Mouse (Mus musculus) CH12.LX (cell line): ENCODE measurements around the gene Ndufa5.

Experiments
- CHD1 ChIP-seq: IDR thresholded peaks from 2 replicates; pipeline ENCODE4 v1.6.1; 2012; ENCODE audit warnings: low read depth, low read length, improper control_type of control experiment, inconsistent platforms
- CTCF ChIP-seq, 2 experiments: IDR thresholded peaks in 1 of 2; conservative IDR thresholded peaks in 1 of 2; 2 replicates each; pipeline ENCODE4 v1.5.1; 2011 to 2012; ENCODE audit warnings: low read depth in 2 of 2, low read length in 2 of 2, improper control_type of control experiment in 1 of 2, inconsistent platforms in 1 of 2, mild to moderate bottlenecking in 1 of 2, moderate library complexity in 1 of 2
- E2F4 ChIP-seq: IDR thresholded peaks from 2 replicates; pipeline ENCODE4 v1.6.1; 2011; ENCODE audit warnings: low read depth, low read length, improper control_type of control experiment; ENCODE audit not compliant: insufficient replicate concordance
- IRF4 ChIP-seq: IDR thresholded peaks from 2 replicates; pipeline ENCODE4 v1.6.1; 2014; ENCODE audit warnings: low read depth, mild to moderate bottlenecking, inconsistent platforms, low read length, improper control_type of control experiment
- KAT2A ChIP-seq: IDR thresholded peaks from 2 replicates; pipeline ENCODE4 v1.6.1; 2012; ENCODE audit warnings: low read length, improper control_type of control experiment, inconsistent platforms; ENCODE audit not compliant: insufficient replicate concordance
- MAFK ChIP-seq: IDR thresholded peaks from 2 replicates; pipeline ENCODE4 v1.6.1; 2011; ENCODE audit warnings: low read length, improper control_type of control experiment; ENCODE audit not compliant: insufficient replicate concordance
- MAX ChIP-seq: IDR thresholded peaks from 2 replicates; pipeline ENCODE4 v1.6.1; 2011; ENCODE audit warnings: low read length, improper control_type of control experiment
- MAZ ChIP-seq: IDR thresholded peaks from 2 replicates; pipeline ENCODE4 v1.6.1; 2012; ENCODE audit warnings: low read depth, mild to moderate bottlenecking, inconsistent platforms, low read length, improper control_type of control experiment, moderate library complexity
- MXI1 ChIP-seq: IDR thresholded peaks from 2 replicates; pipeline ENCODE4 v1.6.1; 2011; ENCODE audit warnings: mild to moderate bottlenecking, low read depth, low read length, improper control_type of control experiment
- POLR2A ChIP-seq: IDR thresholded peaks from 2 replicates; pipeline ENCODE4 v1.6.1; 2011; ENCODE audit warnings: low read depth, mild to moderate bottlenecking, improper control_type of control experiment, low read length
- TBP ChIP-seq: conservative IDR thresholded peaks from 2 replicates; pipeline ENCODE4 v1.6.1; 2011; ENCODE audit warnings: low read depth, low read length, improper control_type of control experiment
- UBTF ChIP-seq: IDR thresholded peaks from 2 replicates; pipeline ENCODE4 v1.6.1; 2012; ENCODE audit warnings: low read depth, mild to moderate bottlenecking, inconsistent platforms, low read length, improper control_type of control experiment, moderate library complexity

DNA sequence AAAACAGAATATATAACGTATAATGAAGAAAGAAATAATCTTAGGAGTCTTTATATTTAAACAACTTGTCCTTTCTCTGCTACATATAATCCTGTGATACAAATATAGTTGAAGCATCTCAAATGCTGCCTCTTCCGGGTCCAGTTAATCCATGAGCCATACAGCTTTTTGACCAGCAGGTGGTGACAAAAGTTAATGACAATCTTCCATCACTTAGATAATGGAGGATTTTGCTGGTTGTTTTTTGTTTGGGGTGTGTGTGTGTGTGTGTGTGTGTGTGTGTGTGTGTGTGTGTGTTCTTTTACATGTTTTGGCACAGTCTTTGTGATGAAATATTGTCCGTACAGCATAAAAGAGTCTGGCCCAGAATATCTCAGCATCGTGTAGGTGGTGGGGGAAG, 2.4 kb upstream of the Ndufa5 start:
- TF ChIP-seq CHD1, result no peak
- TF ChIP-seq IRF4, result no peak
- no peak for TF ChIP-seq POLR2A
- TF ChIP-seq CTCF (conservative IDR thresholded peaks at IDR 0.05 in 1 of 2, IDR thresholded peaks at IDR 0.05 in 1 of 2; ENCODE audit: low read depth in 2 of 2, low read length in 2 of 2), result peak; percentile 26 to 88; a peak in 2 of 4 replicates
- no peak for TF ChIP-seq UBTF
- 0 out of 2 replicates have a peak, but pooled peaks have one; percentile 63 for TF ChIP-seq E2F4
- no peak for TF ChIP-seq MXI1
- TF ChIP-seq TBP, result no peak
- TF ChIP-seq MAZ, result no peak
- no peak for TF ChIP-seq KAT2A
- 0 out of 2 replicates have a peak, but pooled peaks have one; percentile 19 for TF ChIP-seq MAX
- TF ChIP-seq MAFK, result no peak
